Mouse (Mus musculus) heart, postnatal 14 days (tissue): ENCODE measurements around the gene Gm20837. TPM values are rescaled to one million over a fixed set of nuclear protein-coding genes. Genes with fewer than 3 reads are reported as not detected.
"Not testable (repeated sequence)": the region's sequence is repeated elsewhere in the genome, so short reads cannot be mapped to it uniquely, and the experiment has no call there.

Experiments
- DNase-seq, 2 experiments: peaks; one replicate each; pipeline ENCODE4 v3.0.0; 2021 to 2022
- intact Hi-C: fragments of 180-260 bp; cut with DNase I; formaldehyde crosslinking; loops from one replicate; pipeline ENCODE4 v1.15.1; 2025
- long read RNA-seq, 2 experiments: library from polyadenylated mRNA; stranded (forward); transcript quantifications; one replicate each; pipeline ENCODE4 v2.0.0; 2021
- total RNA-seq, 2 experiments: library from RNA; stranded (reverse); gene quantifications; 2 replicates each; pipeline ENCODE4 v1.2.3; 2021

The Gm20837 gene
- not detected for total RNA-seq
- long read RNA-seq, experiment 1 = 0 reads
- long read RNA-seq, experiment 2 = 0 reads

DNA sequence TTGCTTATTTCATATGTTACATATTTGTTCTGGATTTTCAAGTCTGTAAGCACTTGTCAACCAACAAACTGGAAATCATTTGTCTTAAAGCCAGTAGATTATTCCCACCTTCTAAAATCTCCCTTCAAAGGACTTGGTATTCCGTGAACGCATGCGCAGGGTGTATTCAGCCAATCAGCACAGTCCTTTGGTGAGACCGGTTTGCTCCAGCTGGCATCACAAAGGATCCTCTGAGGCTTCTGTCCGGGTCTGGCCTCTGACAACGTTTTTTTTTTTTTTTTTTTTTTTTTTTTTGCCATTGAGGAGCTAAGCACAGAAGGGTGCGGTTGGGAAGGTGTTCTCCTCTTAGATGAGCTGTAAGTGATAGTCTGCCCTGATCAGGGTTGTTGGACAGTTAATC is at the start of gene Gm20837:
TSS of gene Gm20837 (plus strand) at position 301 of the 400 bp plus-strand sequence.
- intact Hi-C loops, DNase-seq: not testable (repeated sequence)
